Mouse (Mus musculus): ENCODE results near the gene Rptor. TPM values are rescaled to one million over a fixed set of nuclear protein-coding genes. Genes with fewer than 3 reads are reported as not detected.

Rptor gene
- polyA plus RNA-seq, 1 experiment from 2014 or later, result 12.2 TPM

GRCm38 (mm10) chr11:119718115-119718514 is 115.4 kb downstream of the Rptor start:
- H3K27ac ChIP-seq (replicated peaks), result no peak overlapping the region
- H3K4me3 ChIP-seq (replicated peaks), result no peak overlapping the region
- no peak overlapping the region for H3K9ac ChIP-seq
- H3K4me1 ChIP-seq, result peaks cover 3% of the 10 kb centered on the region; the same call in 1 of the 2 replicates
- H3K27me3 ChIP-seq, result no peaks in the 10 kb centered on the region
- H3K36me3 ChIP-seq, result no peaks in the 10 kb centered on the region
- H3K4me2 ChIP-seq (replicated peaks), result no peak overlapping the region
- WGBS, result 93% methylated on average over 3 of the region's 3 CpGs
- H3K9me3 ChIP-seq (replicated peaks), result no peaks in the 10 kb centered on the region
- no peak for ATAC-seq (ENCODE audit: insufficient number of reproducible peaks, low FRiP score, low TSS enrichment, low read depth)

GRCm38 (mm10) chr11:119720101-119721048 is 117.7 kb downstream of the Rptor start:
- Histone ChIP-seq H3K9ac (no peak overlapping the region), H3K27ac (replicated peaks) (no peak overlapping the region), H3K36me3 (0 out of 2 replicates have a peak, but pooled peaks cover 7% of the 10 kb centered on the region), H3K9me3 (replicated peaks) (no peaks in the 10 kb centered on the region), H3K4me3 (replicated peaks) (no peak overlapping the region), H3K27me3 (no peaks in the 10 kb centered on the region), H3K4me2 (replicated peaks) (no peak overlapping the region), H3K4me1 (peaks cover 3% of the 10 kb centered on the region; the same call in 1 of the 2 replicates)
- 73% methylated on average over 9 of the region's 9 CpGs for WGBS
- ATAC-seq (ENCODE audit: insufficient number of reproducible peaks, low FRiP score, low TSS enrichment, low read depth), result no peak

GRCm38 (mm10) chr11:119724709-119725108 is 122.0 kb downstream of the Rptor start:
- Histone ChIP-seq H3K4me3 (replicated peaks) (no peak overlapping the region), H3K27me3 (no peaks in the 10 kb centered on the region), H3K27ac (replicated peaks) (no peak overlapping the region), H3K36me3 (0 out of 2 replicates have a peak, but pooled peaks cover 15% of the 10 kb centered on the region), H3K4me1 (peaks cover 3% of the 10 kb centered on the region; the same call in 1 of the 2 replicates), H3K9ac (no peak overlapping the region), H3K9me3 (replicated peaks) (no peaks in the 10 kb centered on the region), H3K4me2 (replicated peaks) (no peak overlapping the region)
- WGBS, result 89% methylated on average over 9 of the region's 9 CpGs
- no peak for ATAC-seq (ENCODE audit: insufficient number of reproducible peaks, low FRiP score, low TSS enrichment, low read depth)

GRCm38 (mm10) chr11:119731382-119731781 is 128.7 kb downstream of the Rptor start:
- Histone ChIP-seq H3K36me3 (0 out of 2 replicates have a peak, but pooled peaks cover 5% of the 10 kb centered on the region), H3K4me2 (replicated peaks) (no peak overlapping the region), H3K27ac (replicated peaks) (no peak overlapping the region), H3K9ac (no peak overlapping the region), H3K4me3 (replicated peaks) (no peak overlapping the region), H3K27me3 (no peaks in the 10 kb centered on the region), H3K4me1 (0 out of 2 replicates have a peak, but pooled peaks cover 2% of the 10 kb centered on the region), H3K9me3 (replicated peaks) (no peaks in the 10 kb centered on the region)
- WGBS, result 81% methylated on average over 5 of the region's 5 CpGs
- ATAC-seq (ENCODE audit: insufficient number of reproducible peaks, low FRiP score, low TSS enrichment, low read depth), result no peak

- Histone ChIP-seq H3K4me2 (replicated peaks) (no peak overlapping the region), H3K27ac (replicated peaks) (no peak overlapping the region), H3K4me1 (0 out of 2 replicates have a peak, but pooled peaks cover 2% of the 10 kb centered on the region), H3K4me3 (replicated peaks) (no peak overlapping the region), H3K36me3 (0 out of 2 replicates have a peak, but pooled peaks cover 5% of the 10 kb centered on the region), H3K9ac (no peak overlapping the region), H3K9me3 (replicated peaks) (no peaks in the 10 kb centered on the region), H3K27me3 (no peaks in the 10 kb centered on the region)
- ATAC-seq (ENCODE audit: insufficient number of reproducible peaks, low FRiP score, low TSS enrichment, low read depth), result no peak
- 64% methylated on average over 1 of the region's 1 CpGs for WGBS
Measured at GRCm38 (mm10) chr11:119732362-119732761, 129.7 kb downstream of the Rptor start.

- Histone ChIP-seq H3K9ac (no peak overlapping the region), H3K4me2 (replicated peaks) (no peak overlapping the region), H3K9me3 (replicated peaks) (no peaks in the 10 kb centered on the region), H3K4me3 (replicated peaks) (no peak overlapping the region), H3K27me3 (no peaks in the 10 kb centered on the region), H3K4me1 (0 out of 2 replicates have a peak, but pooled peaks cover 2% of the 10 kb centered on the region), H3K27ac (replicated peaks) (no peak overlapping the region), H3K36me3 (no peaks in the 10 kb centered on the region)
- 56% methylated on average over 4 of the region's 4 CpGs for WGBS
- no peak for ATAC-seq (ENCODE audit: insufficient number of reproducible peaks, low FRiP score, low TSS enrichment, low read depth)
Measured at GRCm38 (mm10) chr11:119732961-119733656, 130.4 kb downstream of the Rptor start.

GRCm38 (mm10) chr11:119733657-119733990 is 130.9 kb downstream of the Rptor start:
- no peak overlapping the region for H3K4me3 ChIP-seq (replicated peaks)
- WGBS, result 92% methylated on average over 7 of the region's 7 CpGs

GRCm38 (mm10) chr11:119735152-119735551 is 132.4 kb downstream of the Rptor start:
- Histone ChIP-seq H3K27me3 (no peaks in the 10 kb centered on the region), H3K9ac (no peak overlapping the region), H3K4me2 (replicated peaks) (no peak overlapping the region), H3K4me1 (0 out of 2 replicates have a peak, but pooled peaks cover 2% of the 10 kb centered on the region), H3K9me3 (replicated peaks) (no peaks in the 10 kb centered on the region), H3K36me3 (no peaks in the 10 kb centered on the region), H3K4me3 (replicated peaks) (no peak overlapping the region), H3K27ac (replicated peaks) (no peak overlapping the region)
- whole genome bisulfite sequencing, result 71% methylated on average over 2 of the region's 2 CpGs
- no peak for ATAC-seq (ENCODE audit: insufficient number of reproducible peaks, low FRiP score, low TSS enrichment, low read depth)

More at GRCm38 (mm10) chr11:119733657-119733990, 130.9 kb downstream of the Rptor start:
- ATAC-seq (ENCODE audit: insufficient number of reproducible peaks, low FRiP score, low TSS enrichment, low read depth), result no peak
- Histone ChIP-seq H3K27me3 (no peaks in the 10 kb centered on the region), H3K4me1 (0 out of 2 replicates have a peak, but pooled peaks cover 2% of the 10 kb centered on the region), H3K9me3 (replicated peaks) (no peaks in the 10 kb centered on the region), H3K27ac (replicated peaks) (no peak overlapping the region), H3K9ac (no peak overlapping the region), H3K4me2 (replicated peaks) (no peak overlapping the region), H3K36me3 (no peaks in the 10 kb centered on the region)

- no peak for ATAC-seq (ENCODE audit: insufficient number of reproducible peaks, low FRiP score, low TSS enrichment, low read depth)
- H3K27ac ChIP-seq (replicated peaks), result no peak overlapping the region
- no peaks in the 10 kb centered on the region for H3K36me3 ChIP-seq
- H3K9me3 ChIP-seq (replicated peaks), result no peaks in the 10 kb centered on the region
- no peaks in the 10 kb centered on the region for H3K27me3 ChIP-seq
- 0 out of 2 replicates have a peak, but pooled peaks cover 2% of the 10 kb centered on the region for H3K4me1 ChIP-seq
- no peak overlapping the region for H3K4me2 ChIP-seq (replicated peaks)
- H3K4me3 ChIP-seq (replicated peaks), result no peak overlapping the region
- 70% methylated on average over 7 of the region's 7 CpGs for WGBS
- H3K9ac ChIP-seq, result no peak overlapping the region
Measured at GRCm38 (mm10) chr11:119738990-119739846, 136.5 kb downstream of the Rptor start.

- Histone ChIP-seq H3K4me3 (replicated peaks) (no peak overlapping the region), H3K36me3 (no peaks in the 10 kb centered on the region), H3K9ac (no peak overlapping the region), H3K27me3 (no peaks in the 10 kb centered on the region), H3K9me3 (replicated peaks) (no peaks in the 10 kb centered on the region), H3K4me2 (replicated peaks) (no peak overlapping the region), H3K4me1 (0 out of 2 replicates have a peak, but pooled peaks cover 4% of the 10 kb centered on the region), H3K27ac (replicated peaks) (no peak overlapping the region)
- no peak for ATAC-seq (ENCODE audit: insufficient number of reproducible peaks, low FRiP score, low TSS enrichment, low read depth)
- 86% methylated on average over 1 of the region's 1 CpGs for WGBS
Measured at GRCm38 (mm10) chr11:119741401-119741800, 138.7 kb downstream of the Rptor start.

Measured in embryonic facial prominence, embryonic 15.5 days (tissue).